Mouse (Mus musculus) midbrain, embryonic 16.5 days (tissue): Measurements from ENCODE around the gene Fxn. TPM values are rescaled to one million over a fixed set of nuclear protein-coding genes. Genes with fewer than 3 reads are reported as not detected.

Source experiments
- ATAC-seq: fragments of 200-750 bp; cut with Nextera tagmentation; 2 replicates; pipeline ENCODE4 v1.8.0; 2017; ENCODE audit warnings: moderate TSS enrichment
- H3K27ac ChIP-seq: fragments of 300-500 bp; sonication (generic); 2 replicates; pipeline ENCODE4 v1.5.1; 2014; ENCODE audit warnings: mild to moderate bottlenecking, low read length, mixed read lengths
- H3K27me3 ChIP-seq: fragments of 300-500 bp; sonication (generic); 2 replicates; pipeline ENCODE4 v1.6.1; 2014; ENCODE audit warnings: low read depth, low read length, mixed read lengths; ENCODE audit not compliant: control insufficient read depth, insufficient read depth
- H3K36me3 ChIP-seq: fragments of 300-500 bp; sonication (generic); 2 replicates; pipeline ENCODE4 v1.6.1; 2014; ENCODE audit warnings: mild to moderate bottlenecking, low read length, moderate library complexity, mixed read lengths; ENCODE audit not compliant: control insufficient read depth, insufficient read depth
- H3K4me1 ChIP-seq: fragments of 300-500 bp; sonication (generic); 2 replicates; pipeline ENCODE4 v1.6.1; 2014; ENCODE audit warnings: mild to moderate bottlenecking, low read length, mixed read lengths; ENCODE audit not compliant: control insufficient read depth, insufficient read depth
- H3K4me2 ChIP-seq: fragments of 300-500 bp; sonication (generic); 2 replicates; pipeline ENCODE4 v1.6.1; 2014; ENCODE audit warnings: mild to moderate bottlenecking, low read length, mixed read lengths
- H3K4me3 ChIP-seq: fragments of 300-500 bp; sonication (generic); 2 replicates; pipeline ENCODE4 v1.5.1; 2014; ENCODE audit warnings: low read depth, mild to moderate bottlenecking, low read length, moderate library complexity, mixed read lengths
- H3K9ac ChIP-seq: fragments of 300-500 bp; sonication (generic); 2 replicates; pipeline ENCODE4 v1.6.1; 2014; ENCODE audit warnings: low read depth, low read length, mixed read lengths
- H3K9me3 ChIP-seq: fragments of 300-500 bp; sonication (generic); replicated peaks from 2 replicates; pipeline ENCODE4 v1.6.1; 2014; ENCODE audit warnings: mild to moderate bottlenecking, low read length, mixed read lengths; ENCODE audit not compliant: control insufficient read depth, poor library complexity, severe bottlenecking
- WGBS: fragments of 180-500 bp; shearing (Covaris S2); extraction: QIAGEN DNeasy Blood & Tissue Kit; methylation state at CpG from one replicate; pipeline ENCODE4 v1.1.7; 2014; 5-methylcytosine and 5-hydroxymethylcytosine counted together
- polyA plus RNA-seq: library from polyadenylated mRNA; unstranded; fragments of >200 nt; fragmentation: Nextera tagmentation; extraction: Ambion mirVana; gene quantifications from 2 replicates; pipeline ENCODE4 v1.2.1, GENCODE M21; 2015

The Fxn gene
- polyA plus RNA-seq, 1 experiment from 2014 or later: 39.2 TPM

DNA sequence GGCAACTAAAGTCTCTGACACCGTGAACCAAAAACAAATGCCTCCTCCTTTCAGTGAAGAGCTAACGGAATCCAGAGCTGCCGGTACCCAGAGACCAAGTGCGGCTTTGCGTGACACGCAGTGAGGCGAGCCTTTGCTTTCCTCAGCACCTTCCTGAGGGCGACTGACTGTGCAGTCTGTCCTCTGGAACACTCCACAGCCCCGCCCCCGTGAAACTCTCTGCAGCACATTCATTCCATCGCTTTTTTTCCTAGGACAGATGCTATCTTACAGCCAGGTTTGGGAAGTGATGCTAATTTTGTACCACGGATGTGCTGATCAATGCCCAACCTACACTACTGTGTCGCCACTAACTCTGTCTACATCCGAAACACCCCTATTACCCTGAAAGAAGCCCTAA, 17.7 kb downstream of the Fxn start:
- WGBS: 91% methylated on average over 14 of the region's 14 CpGs
- no peak overlapping the region for H3K27ac ChIP-seq
- no peaks in the 10 kb centered on the region for H3K9me3 ChIP-seq
- H3K4me1 ChIP-seq: no peaks in the 10 kb centered on the region
- no peak overlapping the region for H3K4me2 ChIP-seq
- H3K27me3 ChIP-seq: no peaks in the 10 kb centered on the region
- H3K36me3 ChIP-seq: peaks cover 7% of the 10 kb centered on the region; the same call in 1 of the 2 replicates
- no peak for ATAC-seq
- H3K4me3 ChIP-seq: no peak overlapping the region
- H3K9ac ChIP-seq: no peak overlapping the region

DNA sequence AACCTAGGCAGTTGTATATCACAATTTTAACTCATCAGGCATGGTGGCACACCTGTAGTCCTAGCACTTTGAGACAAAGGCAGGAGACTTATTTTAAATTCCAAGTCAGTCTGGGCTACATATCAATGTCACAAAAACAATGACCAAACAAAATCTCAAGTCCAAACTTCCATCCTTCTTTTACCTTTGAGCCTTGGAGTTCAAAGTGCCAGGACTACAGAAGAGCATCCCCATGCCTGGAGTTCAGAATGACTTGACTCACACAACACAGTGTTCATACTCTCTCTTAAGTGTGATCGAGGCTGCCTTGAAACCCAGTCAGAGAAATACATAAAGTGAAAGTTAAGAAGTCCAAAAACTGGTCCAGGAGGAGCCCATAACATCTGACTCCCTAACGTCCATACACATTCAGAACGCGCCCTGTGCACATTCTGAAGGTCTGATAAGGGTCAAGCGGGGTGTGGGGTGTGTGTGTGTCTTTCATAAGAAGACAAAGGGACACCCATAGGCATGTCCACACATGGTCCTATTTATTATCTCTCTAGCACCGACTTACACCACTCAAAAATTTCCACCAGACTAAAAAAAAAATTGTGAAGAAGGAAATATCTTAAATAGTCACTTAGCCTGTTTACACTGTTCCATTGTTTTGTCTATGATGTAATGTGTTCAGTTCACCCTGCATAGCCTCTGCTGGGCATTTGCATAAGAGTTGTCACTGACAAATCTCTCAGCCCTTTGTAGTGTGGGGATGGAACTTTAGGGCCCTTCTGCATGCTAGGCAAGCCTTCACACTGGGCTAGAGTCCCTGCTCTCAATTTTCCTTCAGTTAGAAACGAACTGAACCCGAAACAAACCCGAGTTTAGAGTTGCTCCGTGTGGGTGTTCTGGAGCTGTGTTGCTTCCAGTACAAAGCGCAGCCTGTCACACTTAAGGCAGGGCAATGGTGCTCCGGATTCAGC, 20.7 kb downstream of the Fxn start:
- Histone ChIP-seq H3K9me3 (no peaks in the 10 kb centered on the region), H3K4me2 (no peak overlapping the region), H3K9ac (no peak overlapping the region), H3K4me3 (no peak overlapping the region), H3K27ac (no peak overlapping the region), H3K27me3 (no peaks in the 10 kb centered on the region), H3K4me1 (no peaks in the 10 kb centered on the region), H3K36me3 (peaks cover 7% of the 10 kb centered on the region; the same call in 1 of the 2 replicates)
- no peak for ATAC-seq
- 68% methylated on average over 12 of the region's 12 CpGs for WGBS

DNA sequence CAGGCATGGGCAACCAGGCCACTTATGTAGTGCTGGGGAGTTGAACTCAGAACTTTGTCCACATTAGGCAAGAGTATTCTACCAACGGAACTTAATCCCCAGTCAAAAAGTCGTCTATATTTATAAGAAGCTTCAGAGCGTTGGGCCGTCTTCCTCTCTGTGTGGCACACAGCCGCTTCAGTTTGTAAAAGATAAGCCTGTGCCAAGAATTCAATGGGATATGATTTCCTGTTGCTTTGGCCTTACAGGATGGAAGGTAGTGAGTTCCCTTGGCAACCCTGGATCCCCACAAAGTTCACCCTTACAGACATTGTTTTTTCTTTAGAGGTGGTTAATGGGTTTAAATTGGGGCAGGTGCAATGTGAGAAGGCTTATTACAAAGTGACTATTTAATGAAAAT, 22.0 kb downstream of the Fxn start:
- no peaks in the 10 kb centered on the region for H3K9me3 ChIP-seq
- WGBS: 70% methylated on average over 5 of the region's 5 CpGs
- H3K4me3 ChIP-seq: no peak overlapping the region
- H3K27ac ChIP-seq: no peak overlapping the region
- ATAC-seq: no peak
- H3K9ac ChIP-seq: no peak overlapping the region
- H3K36me3 ChIP-seq: peaks cover 4% of the 10 kb centered on the region; the same call in 1 of the 2 replicates
- H3K4me2 ChIP-seq: no peak overlapping the region
- H3K27me3 ChIP-seq: no peaks in the 10 kb centered on the region
- no peaks in the 10 kb centered on the region for H3K4me1 ChIP-seq

DNA sequence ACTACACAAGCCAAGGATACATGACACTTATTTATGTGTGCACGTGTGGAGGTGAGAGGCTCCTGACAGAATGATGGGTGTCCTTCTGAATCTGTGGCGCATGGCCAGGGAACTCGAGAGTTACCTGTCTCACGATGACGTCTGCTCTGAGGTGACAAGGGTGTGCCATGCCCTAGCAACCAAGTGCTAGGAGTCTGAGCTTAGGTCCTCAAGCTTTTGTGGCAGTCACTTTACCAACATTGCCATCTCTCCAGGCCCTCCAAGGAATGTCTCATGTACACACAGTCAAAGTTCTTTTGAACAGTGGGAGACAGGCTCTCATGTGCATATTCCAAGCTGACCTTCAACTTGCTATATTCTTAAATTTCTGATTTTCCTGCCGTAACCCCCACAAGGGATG, 22.4 kb downstream of the Fxn start:
- H3K4me2 ChIP-seq: no peak overlapping the region
- no peak for ATAC-seq
- H3K36me3 ChIP-seq: peaks cover 4% of the 10 kb centered on the region; the same call in 1 of the 2 replicates
- no peaks in the 10 kb centered on the region for H3K27me3 ChIP-seq
- H3K4me1 ChIP-seq: no peaks in the 10 kb centered on the region
- WGBS: 98% methylated on average over 6 of the region's 6 CpGs
- H3K27ac ChIP-seq: no peak overlapping the region
- no peak overlapping the region for H3K4me3 ChIP-seq
- no peak overlapping the region for H3K9ac ChIP-seq
- H3K9me3 ChIP-seq: no peaks in the 10 kb centered on the region

DNA sequence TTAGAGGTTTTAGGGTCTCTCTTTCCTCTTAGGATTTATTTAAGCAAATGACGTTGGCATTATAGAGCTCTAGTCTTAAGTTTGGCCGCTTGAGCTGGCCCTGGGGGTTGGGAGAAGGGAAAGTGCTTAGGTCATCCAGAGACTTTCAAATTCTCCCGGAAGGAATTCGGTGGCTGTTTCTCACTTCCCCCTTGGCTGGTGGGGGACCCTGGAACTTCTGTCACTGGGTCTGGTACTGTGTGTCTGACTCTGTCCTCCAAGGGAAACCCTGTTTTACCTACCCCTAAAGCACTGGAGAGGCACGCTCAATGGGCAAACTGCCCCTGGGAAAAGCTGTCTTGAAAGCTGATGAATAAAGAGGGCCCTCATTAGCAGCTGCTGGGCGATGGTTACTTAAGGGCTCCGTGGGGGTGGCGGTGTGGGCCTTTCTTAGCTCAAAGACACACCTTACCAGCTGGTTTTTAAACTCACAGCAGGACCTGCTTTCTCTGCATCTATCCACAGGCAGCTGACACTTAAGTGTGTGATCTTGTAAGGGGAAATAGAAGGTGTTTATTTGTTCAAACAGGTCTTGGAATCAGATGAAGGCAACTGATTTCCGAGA, 26.6 kb downstream of the Fxn start:
- 32% methylated on average over 9 of the region's 9 CpGs for WGBS
- H3K4me3 ChIP-seq: no peak overlapping the region
- no peaks in the 10 kb centered on the region for H3K9me3 ChIP-seq
- H3K4me1 ChIP-seq: peaks cover 6% of the 10 kb centered on the region; the same call in 1 of the 2 replicates
- no peaks in the 10 kb centered on the region for H3K36me3 ChIP-seq
- H3K27ac ChIP-seq: no peak overlapping the region
- H3K27me3 ChIP-seq: no peaks in the 10 kb centered on the region
- no peak overlapping the region for H3K4me2 ChIP-seq
- no peak overlapping the region for H3K9ac ChIP-seq
- no peak for ATAC-seq

DNA sequence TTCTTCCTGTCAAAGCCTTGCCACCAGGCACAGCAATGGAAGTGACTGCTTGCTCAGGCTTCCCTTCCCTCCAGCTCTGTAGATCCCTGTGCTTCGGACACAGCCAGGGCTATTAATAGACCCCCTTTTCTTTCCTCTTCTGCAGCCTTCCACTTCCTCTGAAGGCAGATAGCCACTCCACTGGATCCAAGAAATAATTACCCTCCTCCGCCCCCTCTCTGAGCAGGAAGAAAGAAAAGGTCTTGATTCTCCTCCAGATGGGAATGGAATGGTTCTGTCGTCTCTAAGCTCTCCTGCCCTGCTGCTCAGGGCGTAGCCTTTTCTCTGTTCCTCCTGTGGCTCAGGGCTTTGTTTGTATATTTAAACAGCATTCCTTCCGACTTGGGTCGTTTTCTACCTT, 28.5 kb downstream of the Fxn start:
- H3K4me3 ChIP-seq: no peak overlapping the region
- H3K9ac ChIP-seq: no peak overlapping the region
- peaks cover 6% of the 10 kb centered on the region; the same call in 1 of the 2 replicates for H3K4me1 ChIP-seq
- no peaks in the 10 kb centered on the region for H3K9me3 ChIP-seq
- 0 out of 2 replicates have a peak overlapping the region, but pooled peaks have one; percentile 5 for H3K27ac ChIP-seq
- H3K4me2 ChIP-seq: no peak overlapping the region
- 9% methylated on average over 6 of the region's 6 CpGs for WGBS
- H3K27me3 ChIP-seq: no peaks in the 10 kb centered on the region
- ATAC-seq: no peak
- H3K36me3 ChIP-seq: no peaks in the 10 kb centered on the region

DNA sequence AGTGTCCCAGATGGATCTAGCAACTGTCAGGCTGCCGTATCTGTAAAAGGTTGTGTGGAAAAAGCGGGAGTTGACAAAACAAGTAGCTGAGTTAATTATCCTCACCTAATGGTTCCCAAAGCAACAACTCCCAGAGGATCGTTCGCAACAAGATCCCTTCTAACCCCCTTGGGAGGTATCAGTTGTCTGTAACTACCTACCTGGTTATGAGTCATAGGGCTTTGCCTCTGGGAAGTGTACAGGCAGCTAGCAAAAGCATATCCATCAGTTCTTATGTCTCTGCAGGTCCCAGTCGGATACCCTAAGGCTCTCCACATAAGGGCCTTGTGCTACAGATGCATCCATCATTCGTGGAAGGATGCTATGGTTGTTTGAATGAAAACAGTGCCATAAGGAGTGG, 37.1 kb downstream of the Fxn start:
- Histone ChIP-seq H3K27me3 (no peaks in the 10 kb centered on the region), H3K4me2 (no peak overlapping the region), H3K4me3 (no peak overlapping the region), H3K4me1 (no peaks in the 10 kb centered on the region), H3K9me3 (no peaks in the 10 kb centered on the region), H3K9ac (no peak overlapping the region), H3K36me3 (no peaks in the 10 kb centered on the region), H3K27ac (no peak overlapping the region)
- 90% methylated on average over 6 of the region's 6 CpGs for WGBS
- ATAC-seq: no peak

DNA sequence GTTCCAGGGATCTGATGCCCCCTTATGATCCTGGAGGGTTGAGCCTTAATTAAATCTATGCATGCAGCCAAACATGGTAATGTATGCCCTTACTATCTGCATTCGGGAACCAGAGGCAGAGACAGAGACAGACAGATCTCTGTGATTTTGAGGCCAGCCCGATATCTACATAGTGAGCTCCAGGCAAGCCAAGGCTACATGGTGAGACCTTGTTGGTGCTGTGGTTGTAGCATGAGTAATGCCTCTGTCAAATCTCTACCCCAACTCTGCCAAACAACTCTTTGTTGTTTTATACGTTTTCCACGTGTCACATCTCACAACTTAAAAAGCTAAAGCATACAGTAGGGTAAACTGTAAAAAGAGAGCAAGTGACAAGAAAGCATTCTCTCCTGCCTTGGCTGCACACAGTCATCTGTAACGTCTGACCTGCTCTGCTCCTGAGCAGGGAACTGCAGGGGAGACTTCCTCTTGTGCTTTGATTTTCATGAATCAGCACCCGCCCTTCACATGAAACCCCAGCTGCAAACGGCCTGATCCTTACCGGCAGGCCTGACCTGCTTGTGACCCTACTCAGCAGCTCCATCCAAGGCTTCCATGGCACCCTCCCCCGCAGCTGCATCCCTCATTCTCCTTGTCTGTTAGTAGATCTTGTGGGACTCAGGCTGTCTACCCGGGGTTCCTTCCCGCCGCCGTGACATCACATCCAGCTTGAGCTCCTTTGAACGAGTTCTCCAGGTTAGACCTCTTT, 38.4 kb downstream of the Fxn start:
- Histone ChIP-seq H3K36me3 (no peaks in the 10 kb centered on the region), H3K9ac (no peak overlapping the region), H3K9me3 (no peaks in the 10 kb centered on the region), H3K4me2 (no peak overlapping the region), H3K4me1 (no peaks in the 10 kb centered on the region), H3K4me3 (no peak overlapping the region), H3K27ac (no peak overlapping the region), H3K27me3 (no peaks in the 10 kb centered on the region)
- WGBS: 37% methylated on average over 14 of the region's 14 CpGs
- ATAC-seq: no peak
